Mouse (Mus musculus) layer of hippocampus, postnatal 14 days (tissue): ENCODE results near the gene Tdrkh. TPM values are rescaled to one million over a fixed set of nuclear protein-coding genes. Genes with fewer than 3 reads are reported as not detected.

Source experiments
- total RNA-seq, 2 experiments: library from RNA; stranded (reverse); gene quantifications; 2 replicates each; pipeline ENCODE4 v1.2.3; 2021

The Tdrkh gene
- total RNA-seq, 2 experiments from 2014 or later, result 44.7 to 46.4 TPM

Other genes with a start within 250 kb of the Tdrkh start
- gene Gm10696, start 235.1 kb upstream of the Tdrkh start, total RNA-seq, result not detected
- gene Gm5286, start 216.6 kb upstream of the Tdrkh start, total RNA-seq, result not detected
- gene Gm4778, start 149.2 kb upstream of the Tdrkh start, total RNA-seq, result not detected
- gene Them4, start 103.2 kb upstream of the Tdrkh start, total RNA-seq, result 10 to 100 TPM; 25.0 to 30.5 TPM
- not detected for gene Them5, start 71.2 kb upstream of the Tdrkh start, total RNA-seq
- under 1 TPM; 0.48 TPM for gene C2cd4d, start 50.8 kb upstream of the Tdrkh start, total RNA-seq
- under 1 TPM; 0.29 to 0.88 TPM for gene Rorc, start 40.5 kb upstream of the Tdrkh start, total RNA-seq
- gene Lingo4, start 14.8 kb upstream of the Tdrkh start, total RNA-seq, result 1 to 10 TPM; 1.3 to 1.6 TPM
- gene Mrpl9, start 30.0 kb downstream of the Tdrkh start, total RNA-seq, result 10 to 100 TPM; 42.8 TPM
- under 1 TPM in 1 of 2 experiments, not detected in 1; 0.41 TPM for gene Oaz3, start 30.6 kb downstream of the Tdrkh start, total RNA-seq
- gene Celf3, start 65.0 kb downstream of the Tdrkh start, total RNA-seq, result 100 to 1,000 TPM; 205 to 208 TPM
- 1 to 10 TPM; 6.0 to 7.1 TPM for gene Riiad1, start 67.1 kb downstream of the Tdrkh start, total RNA-seq
- 10 to 100 TPM; 87.5 to 99.1 TPM for gene Snx27, start 169.4 kb downstream of the Tdrkh start, total RNA-seq
- not detected for gene Gm10972, start 229.8 kb downstream of the Tdrkh start, total RNA-seq
- 1 to 10 TPM; 2.1 to 2.8 TPM for gene Tuft1, start 245.6 kb downstream of the Tdrkh start, total RNA-seq